Mouse (Mus musculus): Measurements from ENCODE around the gene Nosip. TPM values are rescaled to one million over a fixed set of nuclear protein-coding genes. Genes with fewer than 3 reads are reported as not detected.

Gene Nosip
- polyA plus RNA-seq, 1 experiment: 24.3 TPM

DNA sequence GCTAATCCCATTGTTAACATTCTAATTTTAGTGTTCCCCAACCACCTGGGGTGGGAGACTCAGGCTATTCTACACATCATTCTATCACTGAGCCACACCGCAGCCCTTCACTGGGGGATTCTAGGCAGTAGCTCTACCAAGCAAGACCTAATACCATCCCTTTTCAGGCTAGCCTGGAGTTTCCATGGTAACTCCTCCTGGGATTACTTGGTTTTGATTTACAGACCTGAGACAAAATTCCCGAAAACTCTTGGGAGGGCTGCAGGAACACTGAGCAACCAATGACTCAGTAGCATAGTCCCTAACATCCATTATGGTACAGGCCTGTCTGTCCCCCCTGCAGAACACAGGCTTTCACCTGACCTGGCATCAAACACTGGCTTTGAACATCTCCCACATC is 36.0 kb upstream of the Nosip start:
- no peak overlapping the region for H3K4me3 ChIP-seq (ENCODE audit: insufficient read depth, low read depth, low read length)
- H3K4me1 ChIP-seq (ENCODE audit: control insufficient read depth, insufficient read depth, insufficient read length, low read length): peaks cover 5% of the 10 kb centered on the region; the same call in 1 of the 2 replicates
- no peak overlapping the region; the same call in 1 of the 2 replicates for H3K27ac ChIP-seq (replicated peaks; ENCODE audit: low read depth, low read length)

DNA sequence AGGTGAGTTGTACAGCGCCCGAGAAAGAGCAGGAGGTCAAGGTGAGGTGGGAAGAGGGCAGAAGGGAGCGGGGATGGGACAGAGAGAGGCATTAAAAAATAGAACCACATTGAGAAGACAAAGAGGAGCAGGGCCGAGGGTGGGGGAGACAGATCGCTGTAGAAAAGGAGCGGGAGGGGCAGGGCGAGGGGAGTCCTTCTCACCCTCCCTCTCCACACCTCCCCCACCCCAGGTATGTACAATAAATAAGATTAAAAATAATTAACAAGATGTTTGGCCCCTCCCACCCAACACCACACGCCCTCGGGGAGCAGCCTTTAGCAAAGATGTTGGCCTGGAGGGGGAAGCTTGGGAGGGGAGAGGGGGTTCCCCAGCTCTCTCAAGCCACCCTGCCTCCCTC is 34.5 kb upstream of the Nosip start:
- no peak overlapping the region for H3K4me3 ChIP-seq (ENCODE audit: insufficient read depth, low read depth, low read length)
- peaks cover 5% of the 10 kb centered on the region; the same call in 1 of the 2 replicates for H3K4me1 ChIP-seq (ENCODE audit: control insufficient read depth, insufficient read depth, insufficient read length, low read length)
- H3K27ac ChIP-seq (replicated peaks; ENCODE audit: low read depth, low read length): no peak overlapping the region

DNA sequence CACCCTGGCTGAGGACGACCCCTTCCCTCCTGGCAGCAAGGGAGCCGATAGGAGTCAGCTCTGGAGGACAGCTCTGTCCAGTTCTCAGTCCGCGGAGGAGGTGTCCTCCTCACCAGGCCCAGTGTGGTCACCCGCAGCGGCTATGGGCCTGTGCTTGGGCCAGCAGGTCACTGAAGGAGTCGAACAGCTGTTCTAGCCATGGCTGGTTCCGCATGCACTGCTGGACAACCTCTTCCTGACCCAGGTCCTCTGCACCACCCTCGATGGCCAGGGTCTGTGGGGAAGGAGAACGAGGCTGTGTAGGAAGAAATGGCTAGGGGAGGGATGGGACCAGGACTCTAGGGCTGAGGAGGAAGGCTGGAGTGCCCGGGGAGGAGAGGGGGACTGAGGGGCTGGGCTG is 33.9 kb upstream of the Nosip start:
- Histone ChIP-seq H3K27ac (replicated peaks; ENCODE audit: low read depth, low read length) (no peak overlapping the region), H3K4me3 (ENCODE audit: insufficient read depth, low read depth, low read length) (no peak overlapping the region), H3K4me1 (ENCODE audit: control insufficient read depth, insufficient read depth, insufficient read length, low read length) (peaks cover 5% of the 10 kb centered on the region; the same call in 1 of the 2 replicates)

DNA sequence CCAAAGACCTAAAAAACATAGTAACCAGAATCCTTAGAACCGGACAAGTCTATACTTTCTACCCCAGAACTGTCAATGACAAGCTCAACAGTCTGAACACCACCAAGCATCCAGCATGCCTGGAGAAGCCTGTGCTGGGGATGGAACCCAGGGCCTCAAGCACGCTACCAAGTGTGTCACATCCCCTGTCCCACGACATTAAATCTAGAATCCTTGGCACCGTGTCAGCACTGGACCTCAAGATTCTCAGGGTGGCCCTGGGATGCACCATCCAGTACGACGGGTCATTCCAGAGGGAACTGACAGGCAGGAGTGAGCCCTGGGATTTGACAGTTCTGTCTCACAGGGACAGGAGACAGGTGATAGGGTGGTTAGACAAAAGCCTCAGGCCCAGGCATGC is 32.2 kb upstream of the Nosip start:
- Histone ChIP-seq H3K4me1 (ENCODE audit: control insufficient read depth, insufficient read depth, insufficient read length, low read length) (peaks cover 5% of the 10 kb centered on the region; the same call in 1 of the 2 replicates), H3K4me3 (ENCODE audit: insufficient read depth, low read depth, low read length) (no peak overlapping the region), H3K27ac (replicated peaks; ENCODE audit: low read depth, low read length) (no peak overlapping the region)

DNA sequence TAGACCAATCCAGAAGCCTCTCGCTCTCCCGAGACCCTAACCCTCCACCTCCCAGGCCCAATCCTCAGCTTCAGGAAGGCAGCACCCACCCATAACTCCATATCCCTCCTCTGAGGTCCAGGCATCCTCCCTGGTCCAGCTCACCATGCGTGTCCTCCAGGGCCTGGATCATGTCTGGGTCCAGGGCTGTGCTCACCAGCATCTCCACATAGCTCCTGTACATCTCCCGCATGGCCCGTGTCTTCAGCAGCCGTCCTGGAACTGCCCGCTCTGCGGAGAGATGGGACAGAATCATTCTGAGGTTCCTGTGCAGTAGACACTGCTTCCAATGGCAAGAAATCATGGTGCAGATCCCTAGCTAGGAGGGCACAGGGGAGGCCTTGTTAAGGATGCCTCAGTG is 31.4 kb upstream of the Nosip start:
- H3K4me1 ChIP-seq (ENCODE audit: control insufficient read depth, insufficient read depth, insufficient read length, low read length): 0 out of 2 replicates have a peak, but pooled peaks cover 2% of the 10 kb centered on the region
- no peak overlapping the region for H3K27ac ChIP-seq (replicated peaks; ENCODE audit: low read depth, low read length)
- no peak overlapping the region for H3K4me3 ChIP-seq (ENCODE audit: insufficient read depth, low read depth, low read length)

DNA sequence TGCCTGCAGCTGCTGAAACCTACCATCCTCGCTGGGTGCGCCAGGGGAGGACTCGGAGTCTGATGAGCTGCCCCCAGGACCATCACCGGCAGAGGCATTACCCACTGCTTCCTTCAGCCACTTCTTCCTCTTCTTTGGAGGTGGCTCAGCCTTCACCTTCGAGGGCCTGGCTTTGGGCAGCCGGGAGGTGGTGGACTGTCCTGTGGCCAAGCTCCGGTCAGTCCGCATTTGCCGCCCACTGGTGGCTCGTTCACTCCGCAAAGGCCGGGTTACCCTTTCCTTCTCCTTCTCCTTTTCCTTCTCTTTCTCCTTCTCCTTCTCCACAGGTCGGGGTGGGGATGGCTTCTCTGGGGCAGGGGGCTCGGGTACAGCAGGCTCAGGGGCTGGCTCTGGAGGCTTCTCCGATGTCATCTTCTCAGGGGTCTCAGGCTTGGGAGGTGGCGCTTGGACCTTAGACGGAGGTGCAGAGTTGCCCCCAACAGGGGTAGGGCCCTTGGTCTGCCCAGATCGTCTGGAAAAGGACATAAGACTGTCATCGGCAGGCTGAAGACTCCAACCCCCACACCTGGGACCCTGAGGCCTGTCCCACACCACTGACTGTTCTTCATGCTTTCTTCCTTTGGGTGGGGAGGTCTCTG is 28.4 kb upstream of the Nosip start:
- no peak overlapping the region for H3K27ac ChIP-seq (replicated peaks; ENCODE audit: low read depth, low read length)
- H3K4me1 ChIP-seq (ENCODE audit: control insufficient read depth, insufficient read depth, insufficient read length, low read length): no peaks in the 10 kb centered on the region
- H3K4me3 ChIP-seq (ENCODE audit: insufficient read depth, low read depth, low read length): no peak overlapping the region

DNA sequence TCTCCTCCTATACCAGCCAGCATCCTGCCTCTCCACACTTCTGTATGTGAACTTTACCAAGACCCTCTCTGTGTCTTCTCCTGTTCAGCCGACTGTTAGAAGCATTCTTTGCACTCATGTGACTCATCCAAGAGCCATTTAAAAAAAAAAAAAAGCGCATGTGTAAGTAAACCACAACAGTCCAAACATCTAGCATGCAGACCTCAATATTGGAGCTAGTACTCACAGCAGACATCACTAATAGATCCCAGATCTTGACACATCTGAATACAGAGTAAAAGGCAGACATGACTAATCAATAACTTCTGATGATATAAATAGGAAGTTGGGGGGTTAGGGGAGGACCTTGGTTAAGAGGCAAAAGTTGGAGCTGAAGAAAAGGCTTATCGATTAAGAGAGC is 26.6 kb upstream of the Nosip start:
- Histone ChIP-seq H3K4me3 (ENCODE audit: insufficient read depth, low read depth, low read length) (no peak overlapping the region), H3K27ac (replicated peaks; ENCODE audit: low read depth, low read length) (no peak overlapping the region), H3K4me1 (ENCODE audit: control insufficient read depth, insufficient read depth, insufficient read length, low read length) (no peaks in the 10 kb centered on the region)

DNA sequence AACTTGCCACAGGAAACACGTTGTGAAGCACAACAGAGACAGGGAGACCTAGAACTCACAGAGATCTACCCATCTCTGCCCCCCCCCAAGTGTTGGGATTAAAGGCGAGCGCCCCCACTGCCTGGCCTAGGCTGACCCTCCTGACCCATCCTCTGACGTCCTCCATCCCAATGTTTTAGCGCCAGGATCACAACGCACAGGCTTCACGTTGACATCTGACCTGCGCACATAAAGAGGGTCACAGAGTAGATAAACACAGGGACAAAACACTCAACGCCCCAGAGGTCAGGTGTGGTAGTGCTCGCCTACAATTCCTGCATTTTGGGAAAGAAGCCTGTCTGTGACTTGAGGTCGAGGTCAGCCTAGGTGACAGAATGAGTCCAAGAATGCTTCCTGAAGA is 25.5 kb upstream of the Nosip start:
- Histone ChIP-seq H3K4me1 (ENCODE audit: control insufficient read depth, insufficient read depth, insufficient read length, low read length) (no peaks in the 10 kb centered on the region), H3K4me3 (ENCODE audit: insufficient read depth, low read depth, low read length) (no peak overlapping the region), H3K27ac (replicated peaks; ENCODE audit: low read depth, low read length) (no peak overlapping the region)

DNA sequence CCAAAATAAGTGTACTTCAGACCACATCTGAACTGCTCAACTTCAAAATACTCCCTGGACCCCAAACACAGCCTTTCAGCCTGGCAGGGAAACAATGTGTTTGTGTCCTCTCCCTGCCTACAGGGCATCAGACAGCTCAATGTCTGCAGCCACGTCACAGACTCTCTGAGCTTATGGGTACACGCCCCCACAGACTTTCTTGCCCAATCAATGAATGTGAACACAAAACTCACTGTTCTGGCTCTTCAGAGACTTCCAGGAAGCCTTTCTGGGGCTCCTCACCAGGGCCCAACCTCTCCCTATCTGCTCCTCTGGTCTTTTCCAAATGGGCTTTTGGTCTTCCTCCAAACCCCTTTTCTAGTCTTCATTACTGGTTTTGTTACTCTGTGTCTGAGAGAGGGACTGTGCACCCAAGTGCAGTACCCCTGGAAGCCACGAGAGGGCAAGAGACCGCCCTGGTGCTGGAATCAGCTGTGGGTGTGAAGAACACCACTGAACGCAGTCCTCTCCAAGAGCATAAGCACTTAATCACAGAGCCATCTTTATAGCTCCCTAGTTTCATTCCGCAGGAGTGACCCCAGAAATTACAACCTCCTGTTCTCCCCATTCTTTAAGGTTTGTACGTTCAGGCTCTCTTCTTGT is 24.4 kb upstream of the Nosip start:
- Histone ChIP-seq H3K4me3 (ENCODE audit: insufficient read depth, low read depth, low read length) (no peak overlapping the region), H3K4me1 (ENCODE audit: control insufficient read depth, insufficient read depth, insufficient read length, low read length) (no peaks in the 10 kb centered on the region), H3K27ac (replicated peaks; ENCODE audit: low read depth, low read length) (no peak overlapping the region)

DNA sequence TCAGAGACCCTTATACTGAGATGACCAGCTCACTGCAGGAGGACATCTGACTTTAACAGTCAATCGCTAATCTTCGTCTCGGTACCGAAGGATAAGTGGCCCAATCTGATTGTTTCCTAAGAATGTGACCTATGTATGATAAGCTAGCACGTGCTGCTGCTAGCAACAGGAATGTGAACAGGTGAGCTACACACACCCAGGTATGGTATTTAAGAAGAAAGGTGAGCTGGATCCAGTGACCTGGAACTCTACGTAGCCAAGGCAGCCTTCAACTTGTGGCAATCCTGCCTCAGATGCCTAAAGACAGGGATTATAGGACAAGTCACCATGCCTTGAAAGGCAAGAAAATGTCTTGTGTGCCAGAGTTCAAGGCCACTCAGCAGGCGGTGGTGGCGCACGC is 23.8 kb upstream of the Nosip start:
- H3K4me1 ChIP-seq (ENCODE audit: control insufficient read depth, insufficient read depth, insufficient read length, low read length): no peaks in the 10 kb centered on the region

DNA sequence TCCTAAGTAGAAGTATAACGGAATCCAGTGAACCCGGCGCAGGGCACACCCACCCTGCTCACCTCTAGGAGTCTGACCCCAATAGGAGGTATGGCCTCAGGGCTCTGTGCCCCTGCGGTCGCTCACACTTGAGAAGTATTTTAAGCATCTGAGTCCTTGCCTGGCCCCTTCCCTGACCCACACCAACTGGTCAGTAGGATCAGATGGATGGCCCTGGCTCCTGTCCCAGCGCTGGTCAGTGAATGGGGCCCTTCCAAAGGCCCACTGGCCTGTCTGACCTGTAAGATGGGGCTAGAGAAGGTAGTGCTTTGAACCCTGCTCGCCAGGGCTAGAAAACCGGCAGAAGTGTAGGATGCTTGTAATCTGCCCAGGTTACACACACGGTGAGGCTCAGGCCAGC is 21.4 kb upstream of the Nosip start:
- no peaks in the 10 kb centered on the region for H3K4me1 ChIP-seq (ENCODE audit: control insufficient read depth, insufficient read depth, insufficient read length, low read length)
- H3K27ac ChIP-seq (replicated peaks; ENCODE audit: low read depth, low read length): no peak overlapping the region
- no peak overlapping the region for H3K4me3 ChIP-seq (ENCODE audit: insufficient read depth, low read depth, low read length)

More for the DNA sequence above, 23.8 kb upstream of the Nosip start:
- no peak overlapping the region for H3K4me3 ChIP-seq (ENCODE audit: insufficient read depth, low read depth, low read length)
- no peak overlapping the region for H3K27ac ChIP-seq (replicated peaks; ENCODE audit: low read depth, low read length)

DNA sequence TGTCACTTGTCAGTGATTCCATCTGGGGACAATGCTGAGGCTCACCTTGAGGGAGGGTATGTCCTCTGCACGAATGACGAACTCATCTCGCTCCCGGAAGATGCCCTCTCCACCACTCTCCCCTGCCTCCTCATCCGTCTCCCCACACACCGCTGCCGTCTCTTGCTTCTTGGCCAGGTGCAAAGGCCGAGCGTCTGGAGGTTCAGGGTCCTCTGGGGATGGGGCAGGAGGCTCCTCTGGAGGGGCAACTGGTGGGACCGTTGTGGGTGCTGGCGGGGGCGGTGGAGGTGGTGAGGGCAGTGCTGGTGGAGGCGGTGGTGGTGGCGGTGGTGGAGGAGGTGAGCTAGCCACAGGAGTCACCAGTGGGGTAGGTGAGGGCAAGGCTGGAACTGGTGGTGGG is 18.9 kb upstream of the Nosip start:
- no peaks in the 10 kb centered on the region; the same call in 1 of the 2 replicates for H3K4me1 ChIP-seq (ENCODE audit: control insufficient read depth, insufficient read depth, insufficient read length, low read length)
- H3K4me3 ChIP-seq (ENCODE audit: insufficient read depth, low read depth, low read length): no peak overlapping the region

DNA sequence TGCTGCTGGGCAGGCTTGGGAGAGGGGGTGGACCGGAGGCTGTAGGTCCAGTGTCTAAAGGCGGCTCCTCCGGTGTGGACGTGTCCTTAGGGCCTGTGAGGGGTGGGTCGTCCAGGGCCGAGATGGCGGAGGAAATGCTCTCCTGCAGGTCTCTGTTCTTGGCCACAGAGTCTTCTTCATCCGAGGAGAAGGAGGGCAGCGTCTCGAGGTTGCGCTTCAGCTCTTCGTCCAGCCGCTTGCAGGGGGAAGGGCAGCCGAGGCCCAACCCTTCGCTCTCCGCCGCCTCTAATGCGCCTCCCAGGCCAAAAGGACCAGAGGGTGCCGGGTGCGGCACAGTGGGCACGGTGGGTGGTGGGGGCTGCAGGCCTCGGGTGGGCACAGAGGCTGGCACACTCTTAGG is 16.5 kb upstream of the Nosip start:
- Histone ChIP-seq H3K27ac (replicated peaks; ENCODE audit: low read depth, low read length) (no peak overlapping the region), H3K4me3 (ENCODE audit: insufficient read depth, low read depth, low read length) (no peak overlapping the region), H3K4me1 (ENCODE audit: control insufficient read depth, insufficient read depth, insufficient read length, low read length) (no peaks in the 10 kb centered on the region; the same call in 1 of the 2 replicates)

More for the DNA sequence above, 18.9 kb upstream of the Nosip start:
- H3K27ac ChIP-seq (replicated peaks; ENCODE audit: low read depth, low read length): no peak overlapping the region

DNA sequence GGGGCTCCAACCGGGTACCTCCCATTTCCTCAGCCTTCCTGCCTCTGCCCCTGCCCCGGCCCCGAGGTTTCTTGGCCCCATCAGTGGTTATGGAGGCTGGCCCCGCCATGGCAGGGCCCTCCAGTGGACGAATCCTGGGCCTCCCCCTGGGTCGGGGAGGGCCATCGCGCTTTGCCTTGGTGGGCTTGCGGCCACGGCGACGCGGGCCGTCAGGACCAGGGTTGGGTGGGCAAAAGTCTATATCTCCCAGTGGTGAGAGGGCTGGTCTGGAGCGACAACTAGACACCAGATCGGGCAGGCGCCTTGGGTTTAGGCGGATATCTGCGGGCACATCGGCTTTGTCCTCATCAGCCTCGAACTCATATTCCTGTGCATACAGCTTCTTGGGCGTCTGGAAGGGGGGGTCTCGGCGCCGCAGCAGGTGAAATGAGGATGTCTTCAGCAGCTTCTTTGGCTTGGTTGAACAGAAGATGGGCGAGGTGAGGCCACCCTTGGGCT is 15.3 kb upstream of the Nosip start:
- no peak overlapping the region for H3K4me3 ChIP-seq (ENCODE audit: insufficient read depth, low read depth, low read length)
- no peak overlapping the region for H3K27ac ChIP-seq (replicated peaks; ENCODE audit: low read depth, low read length)
- H3K4me1 ChIP-seq (ENCODE audit: control insufficient read depth, insufficient read depth, insufficient read length, low read length): peaks cover 4% of the 10 kb centered on the region

DNA sequence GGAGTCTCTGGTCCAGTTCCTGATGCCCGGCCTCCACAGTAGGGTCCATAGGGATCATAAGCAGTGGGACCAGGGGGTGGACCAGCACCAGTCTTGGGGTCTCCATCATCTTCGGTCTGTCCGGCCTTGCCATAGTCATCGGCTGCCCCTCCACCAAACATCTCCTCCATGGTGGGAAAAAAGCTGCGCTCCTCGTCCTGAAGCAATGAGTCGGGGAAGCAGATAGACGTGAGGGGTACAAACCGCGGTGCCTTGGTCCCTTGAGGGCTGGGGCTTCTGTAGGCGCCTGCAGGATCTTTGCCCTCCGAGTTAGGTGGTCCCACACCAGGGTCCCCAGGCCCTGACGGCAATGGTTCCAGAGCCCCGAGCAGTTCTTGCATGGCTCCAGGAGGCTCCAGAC is 14.7 kb upstream of the Nosip start:
- Histone ChIP-seq H3K4me3 (ENCODE audit: insufficient read depth, low read depth, low read length) (no peak overlapping the region), H3K27ac (replicated peaks; ENCODE audit: low read depth, low read length) (no peak overlapping the region)

More for the DNA sequence above, 14.7 kb upstream of the Nosip start:
- peaks cover 5% of the 10 kb centered on the region for H3K4me1 ChIP-seq (ENCODE audit: control insufficient read depth, insufficient read depth, insufficient read length, low read length)

Measured in brown adipose tissue, adult 24 weeks (tissue).